Mouse (Mus musculus): Measurements from ENCODE around the gene Robo1. TPM values are rescaled to one million over a fixed set of nuclear protein-coding genes. Genes with fewer than 3 reads are reported as not detected.

The Robo1 gene
- polyA plus RNA-seq, 1 experiment from 2014 or later = 20.6 TPM

GRCm38 (mm10) chr16:72687651-72688050 is 379.5 kb downstream of the Robo1 start:
- no peak for ATAC-seq (replicated peaks; ENCODE audit: insufficient number of reproducible peaks, low FRiP score, low TSS enrichment)
- no peak overlapping the region for H3K4me3 ChIP-seq (ENCODE audit: low read depth, low read length)
- H3K27ac ChIP-seq (ENCODE audit: low read depth, low read length) = no peak overlapping the region
- WGBS (ENCODE audit: insufficient replicate concordance) = 34% methylated on average over 3 of the region's 3 CpGs
- H3K4me2 ChIP-seq = no peak overlapping the region
- H3K27me3 ChIP-seq (ENCODE audit: control insufficient read depth, insufficient read depth, low read length) = no peaks in the 10 kb centered on the region
- H3K36me3 ChIP-seq (ENCODE audit: control insufficient read depth, insufficient read depth, low read length) = no peaks in the 10 kb centered on the region
- H3K9ac ChIP-seq (ENCODE audit: low read depth, low read length) = no peak overlapping the region
- H3K9me3 ChIP-seq (replicated peaks; ENCODE audit: control insufficient read depth, low read length) = no peaks in the 10 kb centered on the region
- H3K4me1 ChIP-seq (ENCODE audit: control insufficient read depth, insufficient read depth, low read length) = peaks cover 7% of the 10 kb centered on the region

GRCm38 (mm10) chr16:72688185-72688681 is 380.1 kb downstream of the Robo1 start:
- Histone ChIP-seq H3K27me3 (ENCODE audit: control insufficient read depth, insufficient read depth, low read length) (no peaks in the 10 kb centered on the region), H3K4me2 (no peak overlapping the region), H3K9ac (ENCODE audit: low read depth, low read length) (no peak overlapping the region), H3K27ac (ENCODE audit: low read depth, low read length) (no peak overlapping the region), H3K9me3 (replicated peaks; ENCODE audit: control insufficient read depth, low read length) (no peaks in the 10 kb centered on the region), H3K36me3 (ENCODE audit: control insufficient read depth, insufficient read depth, low read length) (no peaks in the 10 kb centered on the region), H3K4me1 (ENCODE audit: control insufficient read depth, insufficient read depth, low read length) (peaks cover 7% of the 10 kb centered on the region), H3K4me3 (ENCODE audit: low read depth, low read length) (no peak overlapping the region)
- WGBS (ENCODE audit: insufficient replicate concordance) = 85% methylated on average over 6 of the region's 6 CpGs
- ATAC-seq (replicated peaks; ENCODE audit: insufficient number of reproducible peaks, low FRiP score, low TSS enrichment) = no peak

GRCm38 (mm10) chr16:72691909-72692308 is 383.8 kb downstream of the Robo1 start:
- Histone ChIP-seq H3K9me3 (replicated peaks; ENCODE audit: control insufficient read depth, low read length) (no peaks in the 10 kb centered on the region), H3K27me3 (ENCODE audit: control insufficient read depth, insufficient read depth, low read length) (no peaks in the 10 kb centered on the region), H3K4me3 (ENCODE audit: low read depth, low read length) (no peak overlapping the region), H3K4me1 (ENCODE audit: control insufficient read depth, insufficient read depth, low read length) (peaks cover 4% of the 10 kb centered on the region), H3K9ac (ENCODE audit: low read depth, low read length) (no peak overlapping the region), H3K36me3 (ENCODE audit: control insufficient read depth, insufficient read depth, low read length) (no peaks in the 10 kb centered on the region), H3K27ac (ENCODE audit: low read depth, low read length) (no peak overlapping the region), H3K4me2 (no peak overlapping the region)
- ATAC-seq (replicated peaks; ENCODE audit: insufficient number of reproducible peaks, low FRiP score, low TSS enrichment) = no peak
- WGBS (ENCODE audit: insufficient replicate concordance) = 56% methylated on average over 3 of the region's 3 CpGs

- no peak overlapping the region for H3K9ac ChIP-seq (ENCODE audit: low read depth, low read length)
- H3K36me3 ChIP-seq (ENCODE audit: control insufficient read depth, insufficient read depth, low read length) = no peaks in the 10 kb centered on the region
- no peaks in the 10 kb centered on the region for H3K9me3 ChIP-seq (replicated peaks; ENCODE audit: control insufficient read depth, low read length)
- no peaks in the 10 kb centered on the region; the same call in 1 of the 2 replicates for H3K4me1 ChIP-seq (ENCODE audit: control insufficient read depth, insufficient read depth, low read length)
- 60% methylated on average over 14 of the region's 14 CpGs for WGBS (ENCODE audit: insufficient replicate concordance)
- no peak overlapping the region for H3K27ac ChIP-seq (ENCODE audit: low read depth, low read length)
- H3K27me3 ChIP-seq (ENCODE audit: control insufficient read depth, insufficient read depth, low read length) = no peaks in the 10 kb centered on the region
- no peak for ATAC-seq (replicated peaks; ENCODE audit: insufficient number of reproducible peaks, low FRiP score, low TSS enrichment)
- no peak overlapping the region for H3K4me2 ChIP-seq
- no peak overlapping the region for H3K4me3 ChIP-seq (ENCODE audit: low read depth, low read length)
Measured at GRCm38 (mm10) chr16:72693446-72694274, 385.6 kb downstream of the Robo1 start.

- ATAC-seq (replicated peaks; ENCODE audit: insufficient number of reproducible peaks, low FRiP score, low TSS enrichment) = no peak
- no peaks in the 10 kb centered on the region; the same call in 1 of the 2 replicates for H3K4me1 ChIP-seq (ENCODE audit: control insufficient read depth, insufficient read depth, low read length)
- H3K36me3 ChIP-seq (ENCODE audit: control insufficient read depth, insufficient read depth, low read length) = no peaks in the 10 kb centered on the region
- H3K4me2 ChIP-seq = no peak overlapping the region
- no peaks in the 10 kb centered on the region for H3K9me3 ChIP-seq (replicated peaks; ENCODE audit: control insufficient read depth, low read length)
- 57% methylated on average over 5 of the region's 5 CpGs for WGBS (ENCODE audit: insufficient replicate concordance)
- H3K27me3 ChIP-seq (ENCODE audit: control insufficient read depth, insufficient read depth, low read length) = no peaks in the 10 kb centered on the region
- no peak overlapping the region for H3K27ac ChIP-seq (ENCODE audit: low read depth, low read length)
- no peak overlapping the region for H3K9ac ChIP-seq (ENCODE audit: low read depth, low read length)
- no peak overlapping the region for H3K4me3 ChIP-seq (ENCODE audit: low read depth, low read length)
Measured at GRCm38 (mm10) chr16:72694787-72695186, 386.7 kb downstream of the Robo1 start.

GRCm38 (mm10) chr16:72699238-72700006 is 391.3 kb downstream of the Robo1 start:
- Histone ChIP-seq H3K9me3 (replicated peaks; ENCODE audit: control insufficient read depth, low read length) (no peaks in the 10 kb centered on the region), H3K27me3 (ENCODE audit: control insufficient read depth, insufficient read depth, low read length) (no peaks in the 10 kb centered on the region), H3K4me1 (ENCODE audit: control insufficient read depth, insufficient read depth, low read length) (no peaks in the 10 kb centered on the region; the same call in 1 of the 2 replicates), H3K36me3 (ENCODE audit: control insufficient read depth, insufficient read depth, low read length) (no peaks in the 10 kb centered on the region), H3K4me3 (ENCODE audit: low read depth, low read length) (no peak overlapping the region), H3K4me2 (no peak overlapping the region), H3K27ac (ENCODE audit: low read depth, low read length) (no peak overlapping the region), H3K9ac (ENCODE audit: low read depth, low read length) (no peak overlapping the region)
- ATAC-seq (replicated peaks; ENCODE audit: insufficient number of reproducible peaks, low FRiP score, low TSS enrichment) = no peak
- 36% methylated on average over 12 of the region's 12 CpGs for WGBS (ENCODE audit: insufficient replicate concordance)

GRCm38 (mm10) chr16:72700297-72700696 is 392.2 kb downstream of the Robo1 start:
- Histone ChIP-seq H3K4me1 (ENCODE audit: control insufficient read depth, insufficient read depth, low read length) (no peaks in the 10 kb centered on the region; the same call in 1 of the 2 replicates), H3K27me3 (ENCODE audit: control insufficient read depth, insufficient read depth, low read length) (no peaks in the 10 kb centered on the region), H3K36me3 (ENCODE audit: control insufficient read depth, insufficient read depth, low read length) (no peaks in the 10 kb centered on the region), H3K9me3 (replicated peaks; ENCODE audit: control insufficient read depth, low read length) (no peaks in the 10 kb centered on the region), H3K4me2 (no peak overlapping the region), H3K4me3 (ENCODE audit: low read depth, low read length) (no peak overlapping the region), H3K27ac (ENCODE audit: low read depth, low read length) (no peak overlapping the region), H3K9ac (ENCODE audit: low read depth, low read length) (no peak overlapping the region)
- ATAC-seq (replicated peaks; ENCODE audit: insufficient number of reproducible peaks, low FRiP score, low TSS enrichment) = no peak
- 80% methylated on average over 11 of the region's 11 CpGs for WGBS (ENCODE audit: insufficient replicate concordance)

- no peaks in the 10 kb centered on the region for H3K9me3 ChIP-seq (replicated peaks; ENCODE audit: control insufficient read depth, low read length)
- no peaks in the 10 kb centered on the region; the same call in 1 of the 2 replicates for H3K4me1 ChIP-seq (ENCODE audit: control insufficient read depth, insufficient read depth, low read length)
- no peak overlapping the region for H3K27ac ChIP-seq (ENCODE audit: low read depth, low read length)
- no peak overlapping the region for H3K9ac ChIP-seq (ENCODE audit: low read depth, low read length)
- H3K27me3 ChIP-seq (ENCODE audit: control insufficient read depth, insufficient read depth, low read length) = no peaks in the 10 kb centered on the region
- 85% methylated on average over 6 of the region's 6 CpGs for WGBS (ENCODE audit: insufficient replicate concordance)
- ATAC-seq (replicated peaks; ENCODE audit: insufficient number of reproducible peaks, low FRiP score, low TSS enrichment) = no peak
- no peak overlapping the region for H3K4me3 ChIP-seq (ENCODE audit: low read depth, low read length)
- no peaks in the 10 kb centered on the region for H3K36me3 ChIP-seq (ENCODE audit: control insufficient read depth, insufficient read depth, low read length)
- H3K4me2 ChIP-seq = no peak overlapping the region
Measured at GRCm38 (mm10) chr16:72703486-72703885, 395.4 kb downstream of the Robo1 start.

Measured in heart, embryonic 11.5 days (tissue).